Mouse (Mus musculus) natural killer cell, adult 2 months (primary cell): ENCODE results near the gene Gm20594.

Experiments
- DNase-seq, 2 experiments: peaks; one replicate each; pipeline ENCODE4 v3.0.0; 2022; ENCODE audit warnings: low spot score in 2 of 2

Gm20594 gene

DNA sequence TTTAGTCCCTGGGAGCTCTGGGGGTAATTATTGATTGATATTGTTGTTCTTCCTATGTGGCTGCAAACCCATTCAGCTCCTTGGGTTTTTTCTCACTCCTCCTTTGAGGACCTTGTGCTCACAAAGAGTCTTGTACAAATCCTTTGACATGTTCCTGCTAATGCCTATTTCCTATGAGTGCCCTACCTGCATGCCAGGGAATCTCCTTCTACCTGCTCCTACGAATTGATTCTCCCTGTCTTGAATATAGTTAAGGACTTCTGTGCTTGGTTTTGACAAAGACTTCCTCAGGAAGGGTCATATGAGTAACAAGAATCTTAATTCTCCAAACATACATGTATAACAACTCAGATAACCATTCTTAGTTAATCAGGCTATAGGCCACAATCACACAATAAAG is at the start of gene Gm20594:
TSS of gene Gm20594 (plus strand) at position 301 of the 400 bp plus-strand sequence.
- no peak for DNase-seq

DNA sequence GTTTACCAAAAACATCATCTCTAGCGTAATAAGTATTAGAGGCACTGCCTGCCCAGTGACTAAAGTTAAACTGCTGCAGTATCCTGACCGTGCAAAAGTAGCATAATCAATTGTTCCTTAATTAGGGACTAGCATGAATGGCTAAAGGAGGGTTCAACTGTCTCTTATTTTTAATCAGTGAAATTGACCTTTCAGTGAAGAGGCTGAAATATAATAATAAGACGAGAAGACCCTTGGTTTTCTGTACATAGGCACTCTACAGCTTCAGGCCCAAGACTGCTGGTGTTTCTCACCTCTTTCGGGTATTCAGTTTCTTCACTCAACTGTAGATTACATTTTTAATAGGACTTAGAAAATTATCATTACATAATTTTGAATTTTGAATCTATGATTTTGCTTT is 398 bp downstream of the Gm20594 start:
- DNase-seq: no peak

DNA sequence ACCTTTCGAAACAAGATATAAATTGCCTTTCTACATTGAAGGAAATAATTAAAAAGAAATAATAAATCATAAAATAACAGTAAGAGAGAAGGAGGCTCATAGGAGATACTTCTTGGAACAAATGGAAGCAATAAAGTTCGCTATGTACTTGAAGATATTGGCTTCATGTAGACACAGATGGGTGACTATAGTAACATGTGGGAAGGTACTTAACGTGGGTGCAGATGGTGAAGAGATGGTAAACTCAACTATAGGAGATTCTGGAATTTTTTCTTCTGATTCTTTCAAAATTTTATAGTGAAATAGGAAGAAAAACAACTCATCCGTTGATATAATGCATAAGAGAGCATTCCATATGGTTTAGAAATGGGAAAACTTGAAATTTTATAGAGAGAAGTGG is 16.1 kb downstream of the Gm20594 start:
- no peak for DNase-seq

DNA sequence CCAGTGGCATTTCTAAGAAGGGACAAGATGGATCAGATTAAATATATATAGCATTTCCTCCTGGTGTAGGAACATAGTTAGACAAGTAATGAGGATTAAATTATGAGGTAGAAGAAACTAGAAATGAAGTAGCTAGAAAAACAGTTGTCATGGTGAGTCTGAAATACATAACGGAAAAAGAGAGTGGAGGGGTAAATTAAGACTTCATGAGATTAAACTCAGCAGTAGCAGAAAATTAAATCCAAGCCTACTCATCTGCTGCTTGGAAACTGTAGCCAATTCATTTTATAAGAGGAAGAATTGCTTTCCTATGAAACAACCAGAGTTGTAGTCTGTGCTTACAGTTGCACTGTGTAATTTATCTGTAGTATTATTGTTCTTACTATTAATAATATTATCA is 29.1 kb downstream of the Gm20594 start:
- no peak for DNase-seq
